Mouse (Mus musculus) spleen, adult 2 months (tissue): ENCODE results near the gene Kat6b. TPM values are rescaled to one million over a fixed set of nuclear protein-coding genes. Genes with fewer than 3 reads are reported as not detected.
"Not testable (repeated sequence)": the region's sequence is repeated elsewhere in the genome, so short reads cannot be mapped to it uniquely, and the experiment has no call there.

Source experiments
- DNase-seq, 2 experiments: peaks; one replicate each; pipeline versions ENCODE4 v3.0.0 to v3.0.0-alpha.2; 2012 to 2021; ENCODE audit warnings: low spot score in 2 of 2, low read depth in 1 of 2
- H3K27ac ChIP-seq: fragments of 200-500 bp; 2 replicates; pipeline ENCODE4 v1.5.1; 2012; ENCODE audit warnings: low read length, inconsistent platforms; ENCODE audit not compliant: insufficient read depth
- H3K27me3 ChIP-seq: fragments of 200-500 bp; 2 replicates; pipeline ENCODE4 v1.6.1; 2012; ENCODE audit warnings: mild to moderate bottlenecking, moderate library complexity, low read length, inconsistent platforms; ENCODE audit not compliant: control insufficient read depth, insufficient read depth
- H3K36me3 ChIP-seq: fragments of 200-500 bp; 2 replicates; pipeline ENCODE4 v1.6.1; 2012; ENCODE audit warnings: mild to moderate bottlenecking, low read length, inconsistent platforms; ENCODE audit not compliant: control insufficient read depth, insufficient read depth
- H3K4me1 ChIP-seq: fragments of 200-500 bp; 2 replicates; pipeline ENCODE4 v1.6.1; 2011; ENCODE audit warnings: inconsistent platforms; ENCODE audit not compliant: control insufficient read depth, insufficient read depth, insufficient read length
- H3K4me3 ChIP-seq: fragments of 200-500 bp; 2 replicates; pipeline ENCODE4 v1.5.1; 2011; ENCODE audit warnings: mild to moderate bottlenecking, inconsistent platforms; ENCODE audit not compliant: insufficient read depth, insufficient read length; ENCODE audit errors: extremely low read depth
- CTCF ChIP-seq: fragments of 200-500 bp; IDR thresholded peaks from 2 replicates; pipeline ENCODE4 v1.5.1; 2011; ENCODE audit warnings: mild to moderate bottlenecking, inconsistent platforms; ENCODE audit not compliant: insufficient read depth, insufficient read length, insufficient replicate concordance; ENCODE audit errors: extremely low read depth
- POLR2A ChIP-seq: fragments of 200-500 bp; IDR thresholded peaks from 2 replicates; pipeline ENCODE4 v1.6.1; 2011; ENCODE audit warnings: low read depth, low read length, inconsistent platforms
- WGBS: fragments of 180-500 bp; shearing (Covaris S2); methylation state at CpG from one replicate; pipeline ENCODE4 v1.1.7; 2018; 5-methylcytosine and 5-hydroxymethylcytosine counted together
- polyA plus RNA-seq: library from polyadenylated mRNA; depleted of rRNA; stranded (reverse); fragments of >200 nt; gene quantifications from 2 replicates; pipeline ENCODE4 v1.2.3, GENCODE M21; 2012

Kat6b gene
- polyA plus RNA-seq, 1 experiment = 6.1 TPM

DNA sequence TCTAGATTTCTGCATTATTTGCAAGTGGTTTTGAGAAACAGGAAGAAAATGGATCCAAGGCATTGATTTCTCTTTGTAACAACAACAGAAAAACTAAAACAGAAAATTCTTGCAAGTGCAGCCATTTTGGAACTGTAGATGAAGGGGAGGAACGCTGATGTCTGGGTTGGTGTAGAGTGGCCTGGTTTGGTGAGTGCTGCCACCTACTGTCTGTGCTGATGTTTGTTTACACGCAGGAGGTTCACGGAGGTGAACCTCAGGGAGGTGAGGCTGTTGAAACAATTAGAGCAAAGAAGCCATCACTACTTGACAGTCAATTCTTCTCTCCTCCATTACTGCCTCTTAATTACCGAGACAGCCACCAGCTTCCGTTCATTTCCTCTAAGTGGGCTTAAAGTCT, 178.4 kb downstream of the Kat6b start:
- TF ChIP-seq CTCF (peak; percentile 65; the same call in 1 of the 2 replicates), POLR2A (no peak)
- DNase-seq = peak; percentile 30 to 49
- peaks cover 14% of the 10 kb centered on the region for H3K36me3 ChIP-seq
- H3K27me3 ChIP-seq = no peaks in the 10 kb centered on the region
- WGBS = 37% methylated on average over 5 of the region's 5 CpGs
- H3K4me1 ChIP-seq = no peaks in the 10 kb centered on the region
- H3K27ac ChIP-seq = no peak overlapping the region
- no peak overlapping the region for H3K4me3 ChIP-seq

DNA sequence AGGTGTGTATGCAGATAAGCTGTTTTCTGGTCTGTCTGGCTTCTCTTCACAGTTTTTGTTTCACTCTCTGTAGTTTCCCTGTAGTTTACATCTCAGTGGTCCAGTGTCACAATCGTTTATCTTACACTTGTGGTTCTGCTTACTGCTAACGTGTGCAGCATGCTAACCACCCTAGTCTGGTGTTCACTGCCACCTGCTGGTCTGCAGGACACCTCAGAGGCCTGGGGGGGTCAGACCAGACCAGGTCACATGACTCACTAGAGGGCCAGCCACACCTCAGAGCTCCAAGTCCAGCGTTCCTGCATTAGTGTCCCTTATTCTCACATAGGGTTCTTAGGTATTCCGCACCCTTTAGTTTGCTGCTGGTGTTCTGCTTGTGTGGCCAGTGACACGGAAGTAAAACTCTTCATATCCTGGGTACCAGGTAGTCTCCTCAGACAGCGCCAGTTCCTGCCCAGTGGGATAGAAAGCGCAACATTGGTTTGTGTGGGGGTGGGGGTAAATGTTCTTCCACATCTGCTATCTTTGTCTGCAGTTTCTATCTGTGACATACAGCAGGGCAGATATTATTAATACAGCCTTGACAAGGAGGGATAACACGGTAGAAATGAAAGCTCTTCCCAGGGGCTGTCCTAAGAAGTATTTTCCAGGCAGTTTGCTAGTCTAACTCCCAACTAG, 181.4 kb downstream of the Kat6b start:
- DNase-seq = no peak
- H3K27ac ChIP-seq = no peak overlapping the region
- H3K4me3 ChIP-seq = no peak overlapping the region
- no peaks in the 10 kb centered on the region for H3K4me1 ChIP-seq
- TF ChIP-seq CTCF (peak; percentile 7; the same call in 1 of the 2 replicates), POLR2A (no peak)
- WGBS = 76% methylated on average over 8 of the region's 8 CpGs
- no peaks in the 10 kb centered on the region for H3K27me3 ChIP-seq
- peaks cover 22% of the 10 kb centered on the region for H3K36me3 ChIP-seq

DNA sequence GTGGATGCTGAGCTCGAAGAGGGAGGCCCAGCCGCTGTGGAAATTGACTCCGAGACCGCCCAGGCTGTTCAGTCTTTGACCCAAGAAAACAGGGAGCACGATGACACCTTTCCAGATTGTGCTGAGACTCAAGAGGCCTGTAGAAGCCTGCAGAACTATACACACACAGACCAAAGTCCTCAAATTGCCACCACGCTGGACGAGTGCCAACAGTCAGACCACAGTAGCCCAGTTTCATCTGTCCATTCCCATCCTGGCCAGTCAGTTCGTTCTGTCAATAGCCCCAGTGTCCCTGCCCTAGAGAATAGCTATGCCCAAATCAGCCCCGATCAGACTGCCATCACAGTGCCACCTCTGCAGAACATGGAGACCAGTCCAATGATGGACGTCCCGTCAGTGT, 188.0 kb downstream of the Kat6b start:
- no peak for DNase-seq
- no peak overlapping the region for H3K4me3 ChIP-seq
- no peak overlapping the region for H3K27ac ChIP-seq
- no peak for TF ChIP-seq CTCF
- no peak for TF ChIP-seq POLR2A
- H3K4me1 ChIP-seq = no peaks in the 10 kb centered on the region
- H3K27me3 ChIP-seq = no peaks in the 10 kb centered on the region
- peaks cover 21% of the 10 kb centered on the region for H3K36me3 ChIP-seq
- WGBS = 91% methylated on average over 11 of the region's 11 CpGs

DNA sequence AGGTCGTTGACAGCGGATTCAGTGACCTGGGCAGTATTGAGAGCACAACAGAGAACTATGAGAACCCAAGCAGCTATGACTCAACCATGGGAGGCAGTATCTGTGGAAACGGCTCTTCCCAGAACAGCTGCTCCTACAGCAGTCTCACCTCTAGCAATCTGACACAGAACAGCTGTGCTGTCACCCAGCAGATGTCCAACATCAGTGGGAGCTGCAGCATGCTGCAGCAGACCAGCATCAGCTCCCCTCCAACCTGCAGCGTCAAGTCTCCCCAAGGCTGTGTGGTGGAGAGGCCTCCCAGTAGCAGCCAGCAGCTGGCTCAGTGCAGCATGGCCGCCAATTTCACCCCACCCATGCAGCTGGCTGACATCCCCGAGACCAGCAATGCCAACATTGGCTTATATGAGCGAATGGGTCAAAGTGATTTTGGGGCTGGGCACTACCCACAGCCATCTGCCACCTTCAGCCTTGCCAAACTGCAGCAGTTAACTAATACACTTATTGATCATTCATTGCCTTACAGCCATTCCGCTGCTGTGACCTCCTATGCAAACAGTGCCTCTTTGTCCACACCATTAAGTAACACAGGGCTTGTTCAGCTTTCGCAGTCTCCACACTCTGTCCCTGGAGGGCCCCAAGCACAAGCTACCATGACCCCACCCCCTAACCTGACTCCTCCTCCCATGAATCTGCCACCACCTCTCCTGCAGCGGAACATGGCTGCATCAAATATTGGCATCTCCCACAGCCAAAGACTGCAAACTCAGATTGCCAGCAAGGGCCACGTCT, 188.6 kb downstream of the Kat6b start:
- Histone ChIP-seq H3K27ac (no peak overlapping the region), H3K36me3 (peaks cover 16% of the 10 kb centered on the region), H3K27me3 (no peaks in the 10 kb centered on the region), H3K4me1 (no peaks in the 10 kb centered on the region), H3K4me3 (no peak overlapping the region)
- no peak for DNase-seq
- 94% methylated on average over 11 of the region's 11 CpGs for WGBS
- TF ChIP-seq POLR2A (no peak), CTCF (no peak)

DNA sequence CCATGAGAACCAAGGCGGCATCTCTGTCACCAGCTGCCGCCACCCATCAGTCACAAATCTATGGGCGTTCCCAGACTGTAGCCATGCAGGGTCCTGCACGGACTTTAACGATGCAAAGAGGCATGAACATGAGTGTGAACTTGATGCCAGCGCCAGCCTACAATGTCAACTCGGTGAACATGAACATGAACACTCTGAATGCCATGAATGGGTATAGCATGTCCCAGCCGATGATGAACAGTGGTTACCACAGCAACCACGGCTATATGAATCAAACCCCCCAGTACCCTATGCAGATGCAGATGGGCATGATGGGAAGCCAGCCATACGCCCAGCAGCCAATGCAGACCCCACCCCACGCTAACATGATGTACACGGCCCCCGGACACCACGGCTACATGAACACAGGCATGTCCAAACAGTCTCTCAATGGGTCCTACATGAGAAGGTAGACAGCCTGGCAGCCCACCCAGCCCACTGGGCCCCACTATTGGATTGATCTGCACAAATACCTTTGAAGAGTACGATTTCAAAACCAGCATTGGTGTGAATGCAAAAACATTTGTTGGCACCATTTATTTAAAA, 189.3 kb downstream of the Kat6b start:
- peaks cover 13% of the 10 kb centered on the region for H3K36me3 ChIP-seq
- WGBS = 95% methylated on average over 15 of the region's 15 CpGs
- DNase-seq, H3K27ac ChIP-seq, H3K27me3 ChIP-seq, H3K4me3 ChIP-seq, H3K4me1 ChIP-seq: not testable (repeated sequence)

DNA sequence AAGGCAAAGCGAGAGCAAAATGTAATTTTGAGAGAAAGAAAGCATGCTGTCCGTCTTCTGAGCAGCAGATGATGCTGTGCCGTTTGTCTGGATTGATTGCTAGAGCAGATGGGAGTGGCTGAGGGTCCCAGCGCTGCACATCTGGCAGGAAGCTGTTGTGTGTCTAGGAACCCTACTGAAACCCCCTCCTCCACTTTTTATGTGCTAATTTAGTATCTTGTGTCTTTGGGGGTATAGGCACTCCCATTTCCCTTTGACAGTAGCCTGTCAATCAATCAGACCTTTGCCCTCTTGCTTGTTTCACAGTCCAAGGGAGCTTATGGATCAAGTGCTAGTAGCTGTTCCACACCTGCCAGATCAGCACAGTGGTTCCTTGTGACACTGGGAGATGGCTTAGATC, 191.9 kb downstream of the Kat6b start:
- Histone ChIP-seq H3K4me1 (no peaks in the 10 kb centered on the region), H3K27ac (no peak overlapping the region), H3K36me3 (peaks cover 10% of the 10 kb centered on the region), H3K27me3 (no peaks in the 10 kb centered on the region), H3K4me3 (no peak overlapping the region)
- TF ChIP-seq POLR2A = no peak
- no peak for TF ChIP-seq CTCF
- DNase-seq = no peak
- 93% methylated on average over 4 of the region's 4 CpGs for WGBS
